Mouse (Mus musculus) heart, adult 2 months (tissue): ENCODE results near the gene 4933406M09Rik.

Experiments used
- CTCF ChIP-seq: fragments of 200-600 bp; IDR thresholded peaks from 2 replicates; pipeline ENCODE4 v1.8.1; 2022; ENCODE audit warnings: antibody characterized with exemption, mild to moderate bottlenecking, moderate library complexity
- POLR2A ChIP-seq: fragments of 200-500 bp; IDR thresholded peaks from 2 replicates; pipeline ENCODE4 v1.6.1; 2011; ENCODE audit warnings: mild to moderate bottlenecking, low read depth, low read length, control low read depth; ENCODE audit not compliant: insufficient read depth

- no peak for TF ChIP-seq POLR2A
- no peak for TF ChIP-seq CTCF
These were observed 46.6 kb upstream of the 4933406M09Rik start for GRCm38 (mm10) chr1:134339162-134339561.
